Mouse (Mus musculus): Measurements from ENCODE around the gene Lin28a. TPM values are rescaled to one million over a fixed set of nuclear protein-coding genes. Genes with fewer than 3 reads are reported as not detected.

Lin28a gene
- total and polyA plus RNA-seq, 3 experiments, result 0.11 TPM; not detected in 2

DNA sequence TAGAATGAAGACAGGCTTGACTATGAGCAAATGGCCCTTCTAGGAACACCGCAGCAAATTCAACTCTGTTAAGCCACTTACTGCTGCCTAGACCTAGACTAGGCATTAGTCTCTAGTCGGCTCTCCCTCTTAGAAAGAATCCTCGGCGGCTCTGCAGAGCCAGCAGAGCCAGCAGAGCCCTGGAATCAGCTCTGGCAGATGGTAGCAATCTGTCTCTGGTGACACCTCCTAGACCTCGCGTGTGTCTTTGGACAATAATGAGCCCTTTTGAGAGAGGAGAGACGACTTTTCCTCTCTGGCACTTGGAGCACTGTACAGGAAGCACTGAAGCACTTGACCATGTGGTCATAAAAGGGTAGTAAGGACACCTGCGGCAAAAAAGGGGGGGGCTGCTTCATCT is 46.9 kb downstream of the Lin28a start:
- peaks cover 26% of the 10 kb centered on the region for H3K4me1 ChIP-seq (ENCODE audit: insufficient read depth, low read depth, low read length)
- H3K27me3 ChIP-seq (ENCODE audit: insufficient read depth, low read length), result no peaks in the 10 kb centered on the region
- TF ChIP-seq POLR2AphosphoS5 (IDR thresholded peaks at IDR 0.05; ENCODE audit: insufficient replicate concordance, low read depth, low read length), result no peak
- no peak for TF ChIP-seq TAL1 (conservative IDR thresholded peaks at IDR 0.05; ENCODE audit: low read depth, low read length)
- no peak for TF ChIP-seq CTCF (IDR thresholded peaks at IDR 0.05; ENCODE audit: low read depth, low read length)
- TF ChIP-seq GATA1 (IDR thresholded peaks at IDR 0.05; ENCODE audit: borderline replicate concordance, low read length), result no peak
- no peak for TF ChIP-seq GATA2 (IDR thresholded peaks at IDR 0.05; ENCODE audit: borderline replicate concordance, low read depth, low read length)
- DNase-seq (ENCODE audit: low spot score) (no peak), ATAC-seq (ENCODE audit: extremely low read depth, insufficient number of reproducible peaks, low FRiP score, poor library complexity, severe bottlenecking) (no peak)
- no peaks in the 10 kb centered on the region for H3K9me3 ChIP-seq (replicated peaks)
- peaks cover 67% of the 10 kb centered on the region for H3K36me3 ChIP-seq (replicated peaks)
- no peak overlapping the region for H3K4me3 ChIP-seq (ENCODE audit: low read depth, low read length)

DNA sequence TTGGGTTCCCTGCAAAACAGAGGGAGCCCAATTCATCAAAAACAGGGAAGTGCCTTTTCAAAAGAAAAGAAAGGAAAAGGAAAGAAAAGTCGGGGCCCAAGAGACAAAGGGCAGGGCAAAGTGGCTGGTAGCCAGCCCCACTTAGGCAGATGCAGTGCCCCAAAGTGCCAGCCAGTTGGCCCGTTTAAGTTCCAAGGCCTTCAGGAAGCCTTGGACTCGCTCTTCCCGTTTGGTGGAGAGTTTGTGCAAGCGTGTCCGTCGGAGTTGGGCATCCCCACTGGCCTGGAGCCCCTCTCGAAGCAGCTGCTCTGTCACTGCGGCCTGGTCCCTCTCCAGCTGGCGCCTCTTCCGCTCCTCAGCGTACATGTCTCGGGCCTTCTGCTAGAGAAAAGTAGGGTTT is 47.8 kb downstream of the Lin28a start:
- Histone ChIP-seq H3K27me3 (ENCODE audit: insufficient read depth, low read length) (no peaks in the 10 kb centered on the region), H3K9me3 (replicated peaks) (no peaks in the 10 kb centered on the region), H3K36me3 (replicated peaks) (peaks cover 67% of the 10 kb centered on the region), H3K4me1 (ENCODE audit: insufficient read depth, low read depth, low read length) (peaks cover 33% of the 10 kb centered on the region), H3K4me3 (ENCODE audit: low read depth, low read length) (no peak overlapping the region)
- DNase-seq (ENCODE audit: low spot score), result no peak
- no peak for TF ChIP-seq GATA1 (IDR thresholded peaks at IDR 0.05; ENCODE audit: borderline replicate concordance, low read length)
- TF ChIP-seq POLR2AphosphoS5 (IDR thresholded peaks at IDR 0.05; ENCODE audit: insufficient replicate concordance, low read depth, low read length), result no peak
- no peak for TF ChIP-seq CTCF (IDR thresholded peaks at IDR 0.05; ENCODE audit: low read depth, low read length)
- no peak for TF ChIP-seq TAL1 (conservative IDR thresholded peaks at IDR 0.05; ENCODE audit: low read depth, low read length)
- ATAC-seq (ENCODE audit: extremely low read depth, insufficient number of reproducible peaks, low FRiP score, poor library complexity, severe bottlenecking), result no peak

DNA sequence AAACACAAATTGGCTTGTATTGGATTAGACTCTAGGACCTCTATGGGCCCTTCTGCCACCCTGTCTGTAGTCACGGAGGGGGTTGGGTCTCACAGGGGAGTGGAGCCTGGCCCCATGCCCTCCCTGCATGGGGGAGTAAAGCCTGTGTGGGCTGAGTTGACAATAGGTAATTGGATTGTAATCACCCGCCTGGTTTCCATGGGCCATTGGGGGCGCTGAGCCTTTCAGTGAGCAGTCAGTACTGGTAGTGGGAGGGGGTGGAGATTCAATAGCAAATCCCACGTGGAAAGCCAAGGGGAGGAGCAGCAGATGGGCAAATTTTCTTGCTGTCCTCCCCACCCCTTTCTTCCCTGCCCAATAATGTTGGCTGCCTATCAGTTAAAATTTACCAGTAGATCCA is 48.4 kb downstream of the Lin28a start:
- ATAC-seq (ENCODE audit: extremely low read depth, insufficient number of reproducible peaks, low FRiP score, poor library complexity, severe bottlenecking) (no peak), DNase-seq (ENCODE audit: low spot score) (no peak)
- Histone ChIP-seq H3K27me3 (ENCODE audit: insufficient read depth, low read length) (no peaks in the 10 kb centered on the region), H3K4me3 (ENCODE audit: low read depth, low read length) (no peak overlapping the region), H3K4me1 (ENCODE audit: insufficient read depth, low read depth, low read length) (peaks cover 37% of the 10 kb centered on the region), H3K9me3 (replicated peaks) (no peaks in the 10 kb centered on the region), H3K36me3 (replicated peaks) (peaks cover 68% of the 10 kb centered on the region)
- no peak for TF ChIP-seq GATA1 (IDR thresholded peaks at IDR 0.05; ENCODE audit: borderline replicate concordance, low read length)
- no peak for TF ChIP-seq TAL1 (conservative IDR thresholded peaks at IDR 0.05; ENCODE audit: low read depth, low read length)
- no peak for TF ChIP-seq CTCF (IDR thresholded peaks at IDR 0.05; ENCODE audit: low read depth, low read length)
- TF ChIP-seq POLR2AphosphoS5 (IDR thresholded peaks at IDR 0.05; ENCODE audit: insufficient replicate concordance, low read depth, low read length), result 0 out of 2 replicates have a peak, but pooled peaks have one; percentile 8
- TF ChIP-seq GATA2 (IDR thresholded peaks at IDR 0.05; ENCODE audit: borderline replicate concordance, low read depth, low read length), result no peak

- H3K4me3 ChIP-seq (ENCODE audit: low read depth, low read length), result no peak overlapping the region; the same call in 1 of the 2 replicates
- no peak for ATAC-seq (ENCODE audit: extremely low read depth, insufficient number of reproducible peaks, low FRiP score, poor library complexity, severe bottlenecking)
These were observed 49.4 kb downstream of the Lin28a start for GRCm38 (mm10) chr4:133969114-133969770.

GRCm38 (mm10) chr4:133968150-133968921 is 50.3 kb downstream of the Lin28a start, which contains the start of gene Hmgn2:
TSS of gene Hmgn2 (minus strand) at chr4:133968650.
- no peaks in the 10 kb centered on the region for H3K27me3 ChIP-seq (ENCODE audit: insufficient read depth, low read length)
- peak within 1 kb of the TSS; percentile 78 for H3K4me3 ChIP-seq (ENCODE audit: low read depth, low read length)
- DNase-seq (ENCODE audit: low spot score), result peak; percentile 71
- H3K9me3 ChIP-seq (replicated peaks), result no peaks in the 10 kb centered on the region
- no peak for ATAC-seq (ENCODE audit: extremely low read depth, insufficient number of reproducible peaks, low FRiP score, poor library complexity, severe bottlenecking)
- TF ChIP-seq GATA1 (IDR thresholded peaks at IDR 0.05; ENCODE audit: borderline replicate concordance, low read length), result no peak
- 0 out of 2 replicates have a peak, but pooled peaks have one; percentile 3 for TF ChIP-seq POLR2AphosphoS5 (IDR thresholded peaks at IDR 0.05; ENCODE audit: insufficient replicate concordance, low read depth, low read length)
- TF ChIP-seq GATA2 (IDR thresholded peaks at IDR 0.05; ENCODE audit: borderline replicate concordance, low read depth, low read length), result no peak
- peaks cover 40% of the 10 kb centered on the region for H3K4me1 ChIP-seq (ENCODE audit: insufficient read depth, low read depth, low read length)
- H3K36me3 ChIP-seq (replicated peaks), result peaks cover 68% of the 10 kb centered on the region

More at GRCm38 (mm10) chr4:133969114-133969770, 49.4 kb downstream of the Lin28a start:
- Histone ChIP-seq H3K9me3 (replicated peaks) (no peaks in the 10 kb centered on the region), H3K36me3 (replicated peaks) (peaks cover 62% of the 10 kb centered on the region), H3K4me1 (ENCODE audit: insufficient read depth, low read depth, low read length) (peaks cover 40% of the 10 kb centered on the region), H3K27me3 (ENCODE audit: insufficient read depth, low read length) (no peaks in the 10 kb centered on the region)
- TF ChIP-seq GATA1 (IDR thresholded peaks at IDR 0.05; ENCODE audit: borderline replicate concordance, low read length) (no peak), CTCF (IDR thresholded peaks at IDR 0.05; ENCODE audit: low read depth, low read length) (no peak), TAL1 (conservative IDR thresholded peaks at IDR 0.05; ENCODE audit: low read depth, low read length) (no peak), GATA2 (IDR thresholded peaks at IDR 0.05; ENCODE audit: borderline replicate concordance, low read depth, low read length) (no peak), POLR2AphosphoS5 (IDR thresholded peaks at IDR 0.05; ENCODE audit: insufficient replicate concordance, low read depth, low read length) (no peak)
- DNase-seq (ENCODE audit: low spot score), result no peak

GRCm38 (mm10) chr4:133967866-133968149 is 50.8 kb downstream of the Lin28a start:
- no peaks in the 10 kb centered on the region for H3K27me3 ChIP-seq (ENCODE audit: insufficient read depth, low read length)
- peak overlapping the region; percentile 78 for H3K4me3 ChIP-seq (ENCODE audit: low read depth, low read length)
- peaks cover 40% of the 10 kb centered on the region for H3K4me1 ChIP-seq (ENCODE audit: insufficient read depth, low read depth, low read length)
- TF ChIP-seq GATA1 (IDR thresholded peaks at IDR 0.05; ENCODE audit: borderline replicate concordance, low read length) (no peak), CTCF (IDR thresholded peaks at IDR 0.05; ENCODE audit: low read depth, low read length) (no peak), GATA2 (IDR thresholded peaks at IDR 0.05; ENCODE audit: borderline replicate concordance, low read depth, low read length) (no peak)
- peaks cover 70% of the 10 kb centered on the region for H3K36me3 ChIP-seq (replicated peaks)
- DNase-seq (ENCODE audit: low spot score), result peak; percentile 92
- ATAC-seq (ENCODE audit: extremely low read depth, insufficient number of reproducible peaks, low FRiP score, poor library complexity, severe bottlenecking), result peak; percentile 78
- H3K9me3 ChIP-seq (replicated peaks), result no peaks in the 10 kb centered on the region
